Mouse (Mus musculus) left cerebral cortex, postnatal 25 days (tissue): Measurements from ENCODE around the gene Gm10188. TPM values are rescaled to one million over a fixed set of nuclear protein-coding genes. Genes with fewer than 3 reads are reported as not detected.

Experiments
- DNase-seq, 2 experiments: peaks; one replicate each; pipeline ENCODE4 v3.0.0; 2022; ENCODE audit warnings: low spot score in 2 of 2, mixed read lengths in 1 of 2
- intact Hi-C: fragments of 180-260 bp; cut with DNase I; formaldehyde crosslinking; loops from one replicate; pipeline ENCODE4 v1.15.1; 2025
- microRNA-seq, 2 experiments: library from miRNA; unstranded; fragments of <30 nt; microRNA quantifications; one replicate each; pipeline ENCODE4 v1.2.0; 2022
- total RNA-seq, 2 experiments: library from RNA; stranded (reverse); gene quantifications; 2 replicates each; pipeline ENCODE4 v1.2.3; 2021

The Gm10188 gene
- total RNA-seq, 2 experiments from 2014 or later: not detected

GRCm38 (mm10) chr1:132198401-132199071, 31.0 kb downstream of the Gm10188 start:
- intact Hi-C loops: no loop called here
- DNase-seq: peak in 1 of 2 experiments; percentile 51

GRCm38 (mm10) chr1:132197666-132198065, 31.9 kb downstream of the Gm10188 start:
- intact Hi-C loops: no loop called here
- DNase-seq: no peak

- DNase-seq: peak in 1 of 2 experiments; percentile 6
- intact Hi-C loops: no loop called here
Measured at GRCm38 (mm10) chr1:132196337-132196736, 33.2 kb downstream of the Gm10188 start.

- intact Hi-C loops: no loop called here
- DNase-seq: no peak
Measured at GRCm38 (mm10) chr1:132195681-132196080, 33.9 kb downstream of the Gm10188 start.

- intact Hi-C loops: no loop called here
- DNase-seq: no peak
Measured at GRCm38 (mm10) chr1:132195100-132195499, 34.5 kb downstream of the Gm10188 start.

- intact Hi-C loops: no loop called here
- DNase-seq: no peak
Measured at GRCm38 (mm10) chr1:132194624-132195023, 34.9 kb downstream of the Gm10188 start.

- intact Hi-C loops: no loop called here
- DNase-seq: peak in 1 of 2 experiments; percentile 4
Measured at GRCm38 (mm10) chr1:132193806-132194205, 35.8 kb downstream of the Gm10188 start.

- intact Hi-C loops: no loop called here
Measured at GRCm38 (mm10) chr1:132191786-132192680, 37.5 kb downstream of the Gm10188 start.

GRCm38 (mm10) chr1:132191093-132191785, 38.3 kb downstream of the Gm10188 start, which contains the start of the genes Lemd1 and AC124108.1:
Lemd1 (plus strand) TSS chr1:132191431.
AC124108.1 (plus strand) TSS chr1:132191457.
- DNase-seq: peak in 1 of 2 experiments; percentile 19
- intact Hi-C loops: no loop called here

More at GRCm38 (mm10) chr1:132191786-132192680, 37.5 kb downstream of the Gm10188 start:
- DNase-seq: peak in 1 of 2 experiments; percentile 1

GRCm38 (mm10) chr1:132190621-132191092, 38.9 kb downstream of the Gm10188 start:
- peak in 1 of 2 experiments; percentile 18 for DNase-seq
- intact Hi-C loops: no loop called here

GRCm38 (mm10) chr1:132190040-132190513, 39.5 kb downstream of the Gm10188 start:
- DNase-seq: peak; percentile 64 to 82
- intact Hi-C loops: no loop called here

- DNase-seq: no peak
- intact Hi-C loops: no loop called here
Measured at GRCm38 (mm10) chr1:132189231-132189630, 40.3 kb downstream of the Gm10188 start.

- DNase-seq: no peak
- intact Hi-C loops: no loop called here
Measured at GRCm38 (mm10) chr1:132188442-132189066, 41.0 kb downstream of the Gm10188 start.

GRCm38 (mm10) chr1:132186303-132186702, 43.3 kb downstream of the Gm10188 start:
- DNase-seq: no peak
- intact Hi-C loops: no loop called here

Small RNA genes lying within 50 kb of the gene (microRNA-seq; reads per million reads assigned to microRNA genes)
- gene Mir135b: 77.2 to 106 reads per million in 2 experiments

Other genes with a start within 250 kb of the Gm10188 start
- gene Elk4, start 222.2 kb downstream of the Gm10188 start, total RNA-seq: 10 to 100 TPM; 52.6 TPM
- 10 to 100 TPM; 73.5 to 87.6 TPM for gene Mfsd4a, start 161.7 kb downstream of the Gm10188 start, total RNA-seq
- 10 to 100 TPM; 26.9 to 28.7 TPM for gene Cdk18, start 90.1 kb downstream of the Gm10188 start, total RNA-seq
- gene Lemd1, start 38.3 kb downstream of the Gm10188 start, total RNA-seq: 1 to 10 TPM; 4.2 to 7.3 TPM
- 1 to 10 TPM; 4.7 to 5.8 TPM for gene AC124108.1, start 38.3 kb downstream of the Gm10188 start, total RNA-seq
- gene Klhdc8a, start 68.9 kb upstream of the Gm10188 start, total RNA-seq: 10 to 100 TPM; 11.3 to 14.1 TPM
- under 1 TPM; 0.94 to 0.96 TPM for gene Nuak2, start 86.4 kb upstream of the Gm10188 start, total RNA-seq
- gene Tmcc2, start 161.5 kb upstream of the Gm10188 start, total RNA-seq: 100 to 1,000 TPM; 158 to 162 TPM
- 10 to 100 TPM; 40.3 to 43.2 TPM for gene Dstyk, start 187.8 kb upstream of the Gm10188 start, total RNA-seq
- gene Rbbp5, start 247.6 kb upstream of the Gm10188 start, total RNA-seq: 10 to 100 TPM; 50.4 to 55.0 TPM